Mouse (Mus musculus) spleen, adult 2 months (tissue): ENCODE data around the gene Sipa1l2.

Experiments used
- CTCF ChIP-seq: fragments of 200-500 bp; IDR thresholded peaks from 2 replicates; pipeline ENCODE4 v1.5.1; 2011; ENCODE audit warnings: mild to moderate bottlenecking, inconsistent platforms; ENCODE audit not compliant: insufficient read depth, insufficient read length, insufficient replicate concordance; ENCODE audit errors: extremely low read depth
- POLR2A ChIP-seq: fragments of 200-500 bp; IDR thresholded peaks from 2 replicates; pipeline ENCODE4 v1.6.1; 2011; ENCODE audit warnings: low read depth, low read length, inconsistent platforms

DNA sequence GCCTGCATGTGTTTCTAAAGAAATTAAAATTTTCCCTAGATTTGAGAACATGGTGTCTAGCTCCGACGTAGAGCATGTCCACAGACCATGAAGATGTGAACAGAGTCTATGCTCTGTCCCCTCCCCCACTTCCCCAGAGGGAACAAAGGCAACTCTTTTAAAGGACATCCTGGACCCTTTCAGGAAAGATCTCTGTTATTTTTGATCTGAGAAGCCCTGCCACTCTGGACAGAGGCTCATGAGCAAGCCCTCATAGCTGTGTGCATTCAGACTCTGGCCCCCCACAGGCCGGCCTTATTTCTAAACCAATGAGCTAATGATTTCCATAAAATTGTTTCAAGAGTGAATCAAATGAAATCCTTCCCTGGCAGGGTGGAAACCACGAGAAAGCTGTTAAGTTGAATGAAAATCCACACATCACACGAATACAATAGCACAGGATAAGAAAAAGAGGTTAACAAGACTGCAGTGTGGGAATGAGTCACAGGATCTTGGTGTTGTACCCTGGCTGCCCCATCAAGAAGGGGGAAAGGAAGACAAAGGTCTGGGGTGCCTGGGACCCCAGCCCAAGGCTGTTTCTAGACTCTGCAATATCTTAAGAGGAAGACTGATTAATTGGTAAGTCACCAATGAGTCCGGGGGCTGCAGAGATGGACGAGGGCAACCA, 84.9 kb downstream of the Sipa1l2 start:
- TF ChIP-seq POLR2A (no peak), CTCF (no peak)
